Mouse (Mus musculus): ENCODE data around the gene Slc9c1. TPM values are rescaled to one million over a fixed set of nuclear protein-coding genes. Genes with fewer than 3 reads are reported as not detected.

The Slc9c1 gene
- not detected for total RNA-seq (2023)

GRCm38 (mm10) chr16:45535009-45535408 lies at the start of gene Slc9c1:
Gene Slc9c1, plus strand, starts transcription at chr16:45535309.

GRCm38 (mm10) chr16:45492927-45493326 lies 42.2 kb upstream of the Slc9c1 start, which contains the start of gene Gm609:
Gene Gm609, minus strand, starts transcription at chr16:45492969.

GRCm38 (mm10) chr16:45531950-45532349 lies 3.2 kb upstream of the Slc9c1 start, which contains the start of gene Gm17783:
Gene Gm17783, minus strand, starts transcription at chr16:45532050.

GRCm38 (mm10) chr16:45610267-45610666 lies 75.2 kb downstream of the Slc9c1 start, which contains the start of gene Gcsam:
Gene Gcsam, plus strand, starts transcription at chr16:45610380.

DNA sequence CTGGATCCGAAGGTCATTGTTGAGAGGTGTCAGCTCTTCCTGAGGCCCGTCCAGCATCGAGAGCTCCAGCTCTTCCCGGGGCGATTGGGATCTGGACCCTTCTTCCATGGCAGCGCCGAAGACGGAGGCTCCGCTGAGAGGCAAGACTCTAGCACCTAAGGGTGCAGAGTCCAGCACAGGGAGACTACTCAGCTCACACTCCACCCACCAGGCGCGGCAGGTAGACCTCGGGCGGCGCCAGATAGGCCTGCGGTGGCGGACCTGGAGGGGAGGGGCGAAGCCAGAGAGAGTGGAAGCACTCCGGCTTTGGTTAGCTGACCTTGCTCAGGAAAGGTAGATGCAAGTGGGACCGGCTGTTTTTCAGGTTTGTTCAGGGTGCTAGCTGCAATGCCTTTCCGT lies 118.8 kb downstream of the Slc9c1 start, which contains the start of gene BC016579:
Gene BC016579, minus strand, starts transcription at position 135 of the 399 bp plus-strand sequence.

Other genes starting within 250 kb of the Slc9c1 start
- 10 to 100 TPM; 45.0 to 61.5 TPM for gene Cd200, start 126.3 kb upstream of the Slc9c1 start, total RNA-seq (2023)
- gene Gm609, start 42.3 kb upstream of the Slc9c1 start, total RNA-seq (2023) = not detected
- not detected for gene Gm17783, start 3.3 kb upstream of the Slc9c1 start, total RNA-seq (2023)
- gene Gcsam, start 75.1 kb downstream of the Slc9c1 start, total RNA-seq (2023) = not detected
- not detected for gene BC016579, start 118.8 kb downstream of the Slc9c1 start, total RNA-seq (2023)
- gene Tmprss7, start 158.3 kb downstream of the Slc9c1 start, total RNA-seq (2023) = under 1 TPM in 1 of 2 experiments, not detected in 1; 0.23 TPM
- gene Tagln3, start 189.3 kb downstream of the Slc9c1 start, total RNA-seq (2023) = not detected
- 10 to 100 TPM; 21.6 to 33.0 TPM for gene Abhd10, start 207.6 kb downstream of the Slc9c1 start, total RNA-seq (2023)